Mouse (Mus musculus): ENCODE measurements around the gene Chrna5. TPM values are rescaled to one million over a fixed set of nuclear protein-coding genes. Genes with fewer than 3 reads are reported as not detected.

Chrna5 gene
- total and polyA plus RNA-seq, 3 experiments: not detected

DNA sequence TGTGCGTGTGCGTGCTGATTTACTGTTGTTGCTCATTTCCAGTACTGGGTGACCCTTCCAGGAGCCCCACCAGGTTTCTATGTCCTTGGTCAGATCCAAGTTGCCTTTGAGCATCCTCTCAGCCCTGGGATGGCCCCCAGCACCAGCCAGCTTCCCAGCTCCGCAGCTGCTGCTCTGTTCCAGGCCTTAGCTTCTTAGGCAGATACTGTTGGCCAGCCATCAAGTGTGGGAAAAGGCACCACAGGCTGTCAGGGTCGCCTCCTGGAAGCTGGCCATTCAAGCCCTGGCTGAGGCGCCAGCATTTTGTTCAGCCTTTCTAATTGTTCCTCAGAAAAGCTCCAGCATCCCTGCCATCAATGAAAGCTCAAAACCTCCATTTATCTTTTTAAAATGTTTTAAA lies 59.3 kb downstream of the Chrna5 start:
- Histone ChIP-seq H3K4me1 (ENCODE audit: control insufficient read depth in 1 of 2, insufficient read depth in 2 of 2, low read length in 2 of 2) (no peaks in the 10 kb centered on the region), H3K79me2 (ENCODE audit: control insufficient read depth, insufficient read depth, low read length, poor library complexity) (no peaks in the 10 kb centered on the region), H3K36me3 (ENCODE audit: control insufficient read depth in 1 of 2, insufficient read depth in 2 of 2, low read length in 2 of 2) (no peaks in the 10 kb centered on the region), H3K27me3 (ENCODE audit: control insufficient read depth in 1 of 2, insufficient read depth in 2 of 2, low read length in 2 of 2) (peaks cover 0 to 6% of the 10 kb centered on the region in 2 experiments; a peak in 2 of 4 replicates), H3K9me3 (replicated peaks; ENCODE audit: insufficient read depth, low read length) (no peaks in the 10 kb centered on the region), H3K27ac (ENCODE audit: control insufficient read depth, low read depth, low read length) (no peak overlapping the region), H3K9ac (ENCODE audit: control insufficient read depth, low read depth, low read length, poor library complexity, severe bottlenecking) (no peak overlapping the region), H3K4me3 (ENCODE audit: control insufficient read depth in 1 of 2, insufficient read depth in 1 of 2, low read depth in 2 of 2, low read length in 2 of 2) (no peak overlapping the region)
- no peak for TF ChIP-seq POLR2A (IDR thresholded peaks at IDR 0.05; ENCODE audit: control insufficient read depth in 1 of 2, insufficient read depth in 1 of 2, low read depth in 1 of 2, low read length in 2 of 2, poor library complexity in 1 of 2)
- TF ChIP-seq HCFC1 (IDR thresholded peaks at IDR 0.05; ENCODE audit: low read depth, low read length): no peak
- no peak for TF ChIP-seq ELF1 (IDR thresholded peaks at IDR 0.05; ENCODE audit: low read depth, low read length)
- DNase-seq (ENCODE audit: low read depth, low spot score): no peak

- no peak for TF ChIP-seq UBTF (IDR thresholded peaks at IDR 0.05; ENCODE audit: borderline replicate concordance, insufficient read depth, low read depth, low read length)
- no peak for TF ChIP-seq SIN3A (IDR thresholded peaks at IDR 0.05; ENCODE audit: low read length)
- TF ChIP-seq ZKSCAN1 (IDR thresholded peaks at IDR 0.05; ENCODE audit: low read depth, low read length): no peak
- no peak for TF ChIP-seq USF1 (IDR thresholded peaks at IDR 0.05; ENCODE audit: low read depth, low read length)
- TF ChIP-seq MYC (IDR thresholded peaks at IDR 0.05; ENCODE audit: low read depth, low read length): no peak
- no peak for TF ChIP-seq POLR2A (IDR thresholded peaks at IDR 0.05; ENCODE audit: control insufficient read depth in 1 of 2, insufficient read depth in 1 of 2, low read depth in 1 of 2, low read length in 2 of 2, poor library complexity in 1 of 2)
- no peak for TF ChIP-seq GABPA (IDR thresholded peaks at IDR 0.05; ENCODE audit: low read depth, low read length)
- TF ChIP-seq MAZ (IDR thresholded peaks at IDR 0.05; ENCODE audit: low read depth, low read length): no peak
- TF ChIP-seq POLR2AphosphoS5 (IDR thresholded peaks at IDR 0.05; ENCODE audit: borderline replicate concordance, low read depth, low read length): no peak
- no peak for TF ChIP-seq TAL1 (IDR thresholded peaks at IDR 0.05; ENCODE audit: low read length)
- TF ChIP-seq BHLHE40 (IDR thresholded peaks at IDR 0.05; ENCODE audit: borderline replicate concordance, low read depth, low read length): no peak
- no peak for TF ChIP-seq SMC3 (IDR thresholded peaks at IDR 0.05; ENCODE audit: low read depth, low read length)
- no peak for TF ChIP-seq MAX (IDR thresholded peaks at IDR 0.05; ENCODE audit: low read length)
- no peak for TF ChIP-seq USF2 (IDR thresholded peaks at IDR 0.05; ENCODE audit: borderline replicate concordance in 1 of 2, insufficient read depth in 1 of 2, low read depth in 1 of 2, low read length in 2 of 2)
- no peak for TF ChIP-seq E2F4 (IDR thresholded peaks at IDR 0.05; ENCODE audit: borderline replicate concordance, low read depth, low read length)
- TF ChIP-seq TBP (IDR thresholded peaks at IDR 0.05; ENCODE audit: low read depth, low read length): no peak
- no peak for DNase-seq (ENCODE audit: low read depth, low spot score)
- Histone ChIP-seq H3K9me3 (replicated peaks; ENCODE audit: insufficient read depth, low read length) (no peaks in the 10 kb centered on the region), H3K27ac (ENCODE audit: control insufficient read depth, low read depth, low read length) (no peak overlapping the region), H3K9ac (ENCODE audit: control insufficient read depth, low read depth, low read length, poor library complexity, severe bottlenecking) (no peak overlapping the region), H3K4me3 (ENCODE audit: control insufficient read depth in 1 of 2, insufficient read depth in 1 of 2, low read depth in 2 of 2, low read length in 2 of 2) (no peak overlapping the region), H3K79me2 (ENCODE audit: control insufficient read depth, insufficient read depth, low read length, poor library complexity) (no peaks in the 10 kb centered on the region), H3K36me3 (ENCODE audit: control insufficient read depth in 1 of 2, insufficient read depth in 2 of 2, low read length in 2 of 2) (no peaks in the 10 kb centered on the region), H3K4me1 (ENCODE audit: control insufficient read depth in 1 of 2, insufficient read depth in 2 of 2, low read length in 2 of 2) (no peaks in the 10 kb centered on the region), H3K27me3 (ENCODE audit: control insufficient read depth in 1 of 2, insufficient read depth in 2 of 2, low read length in 2 of 2) (peaks cover 0 to 4% of the 10 kb centered on the region in 2 experiments; a peak in 2 of 4 replicates)
Measured at GRCm38 (mm10) chr9:55041389-55041788, 60.7 kb downstream of the Chrna5 start.
